Mouse (Mus musculus) megakaryocyte-erythroid progenitor cell, adult 5 weeks (primary cell): Measurements from ENCODE around the gene Grk5. TPM values are rescaled to one million over a fixed set of nuclear protein-coding genes. Genes with fewer than 3 reads are reported as not detected.

Experiments used
- polyA plus RNA-seq: library from polyadenylated mRNA; stranded (reverse); fragments of >175 nt; gene quantifications from 2 replicates; pipeline ENCODE4 v1.2.3, GENCODE M21; 2012

Gene Grk5
- polyA plus RNA-seq, result 0.67 and 1.6 TPM in 2 replicates

GRCm38 (mm10) chr19:60889714-60890315 lies at the start of gene Grk5:
TSS of gene Grk5 (plus strand) at chr19:60889749.

GRCm38 (mm10) chr19:60860868-60861700 lies 28.5 kb upstream of the Grk5 start, which contains the start of gene Sfxn4:
TSS of gene Sfxn4 (minus strand) at chr19:60861479.

GRCm38 (mm10) chr19:60874064-60874694 lies 15.4 kb upstream of the Grk5 start, which contains the start of gene Prdx3:
TSS of gene Prdx3 (minus strand) at chr19:60874556.

GRCm38 (mm10) chr19:61140342-61141206 lies 251.0 kb downstream of the Grk5 start, which contains the start of gene Zfp950:
TSS of gene Zfp950 (minus strand) at chr19:61140840.

Other genes with a start within 250 kb of the Grk5 start
- 1.9 and 2.7 TPM in 2 replicates for gene Nanos1, start 133.8 kb upstream of the Grk5 start, polyA plus RNA-seq
- gene Eif3a, start 99.1 kb upstream of the Grk5 start, polyA plus RNA-seq, result 71.8 and 111 TPM in 2 replicates
- 3.4 and 3.6 TPM in 2 replicates for gene Fam45a, start 78.2 kb upstream of the Grk5 start, polyA plus RNA-seq
- gene Sfxn4, start 28.3 kb upstream of the Grk5 start, polyA plus RNA-seq, result 0.02 and 0.19 TPM in 2 replicates
- gene Prdx3, start 15.2 kb upstream of the Grk5 start, polyA plus RNA-seq, result 3.5 and 5.2 TPM in 2 replicates